Mouse (Mus musculus): ENCODE data around the gene Gfer.

The Gfer gene

DNA sequence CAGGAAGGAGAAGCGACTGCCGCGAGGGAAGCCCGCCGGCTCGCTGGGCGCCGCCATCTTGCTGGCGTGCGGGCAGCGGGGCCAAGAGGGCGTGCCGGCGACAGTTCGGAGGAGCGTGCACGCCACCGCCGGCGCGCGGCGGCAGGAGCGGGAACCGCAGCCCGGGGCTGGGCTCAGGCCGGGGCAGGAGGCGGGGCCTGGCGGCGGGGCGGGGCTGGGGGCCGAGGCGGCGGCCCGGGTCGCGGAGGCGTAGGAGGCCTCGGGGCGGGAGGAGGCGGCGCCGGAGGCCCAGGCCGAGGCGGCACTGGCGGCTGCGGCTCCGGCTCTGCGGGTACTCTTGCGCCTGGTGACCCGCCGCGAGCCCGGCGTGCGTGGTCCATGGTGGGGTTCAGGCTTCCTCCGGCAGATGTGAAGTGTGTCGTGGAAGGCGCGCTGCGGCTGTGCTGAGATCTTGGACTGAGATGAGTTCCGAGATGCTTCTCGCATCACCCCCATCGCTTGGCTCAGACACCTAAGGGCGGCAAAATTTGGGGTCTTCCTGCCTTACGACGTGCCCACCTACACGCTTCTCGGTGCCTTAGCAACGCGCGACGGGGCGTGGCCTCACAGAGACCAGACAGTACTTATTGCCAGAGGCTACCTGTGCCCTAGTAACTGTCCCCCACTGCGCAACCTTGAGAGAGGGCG, at the start of gene Gfer, which contains the start of gene Noxo1:
TSS of gene Gfer (minus strand) at position 146 of the 687 bp plus-strand sequence.
TSS of gene Noxo1 (plus strand) at position 224 of the 687 bp plus-strand sequence.
- DNase-seq (ENCODE audit: low read depth), result peak; percentile 87

DNA sequence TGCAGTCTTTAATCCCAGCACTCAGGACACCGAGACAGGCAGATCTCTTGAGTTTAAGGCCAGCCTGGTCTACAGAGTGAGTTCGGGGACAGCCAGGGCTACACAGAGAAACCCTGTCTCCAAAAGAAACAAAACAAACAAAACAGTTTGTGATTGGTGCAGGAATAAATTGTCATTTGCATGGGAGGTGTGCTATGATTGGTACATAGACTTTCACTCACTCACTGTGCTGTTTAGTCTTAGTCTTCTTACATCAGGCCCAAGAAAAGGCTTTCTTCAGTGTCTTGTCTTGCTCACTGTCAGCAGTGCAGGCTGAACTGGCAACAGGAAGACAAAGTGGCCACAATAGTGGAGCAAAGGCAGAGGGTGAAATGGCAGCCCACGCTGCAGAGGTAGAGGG, 48.4 kb upstream of the Gfer start:
- no peak for DNase-seq (ENCODE audit: low read depth)

DNA sequence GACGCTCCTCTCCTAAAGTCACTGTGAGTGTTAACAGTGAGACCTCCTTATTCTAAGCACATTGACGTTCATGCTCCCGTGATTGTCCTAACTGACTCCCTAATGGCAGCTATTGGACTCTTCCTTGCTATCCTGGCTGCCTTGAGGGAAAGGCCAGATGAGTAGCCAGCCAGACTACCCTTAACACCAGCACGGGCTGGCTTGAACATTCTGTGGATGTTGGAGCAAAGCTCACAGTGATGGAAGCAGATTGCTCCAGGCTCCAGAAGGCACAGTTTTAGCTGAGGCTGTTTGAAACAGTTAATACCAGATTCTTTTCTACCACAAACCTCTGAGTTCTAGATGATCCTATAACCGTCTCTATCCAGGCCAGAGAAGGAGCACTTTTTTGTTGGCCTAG, 47.9 kb upstream of the Gfer start:
- DNase-seq (ENCODE audit: low read depth), result no peak

DNA sequence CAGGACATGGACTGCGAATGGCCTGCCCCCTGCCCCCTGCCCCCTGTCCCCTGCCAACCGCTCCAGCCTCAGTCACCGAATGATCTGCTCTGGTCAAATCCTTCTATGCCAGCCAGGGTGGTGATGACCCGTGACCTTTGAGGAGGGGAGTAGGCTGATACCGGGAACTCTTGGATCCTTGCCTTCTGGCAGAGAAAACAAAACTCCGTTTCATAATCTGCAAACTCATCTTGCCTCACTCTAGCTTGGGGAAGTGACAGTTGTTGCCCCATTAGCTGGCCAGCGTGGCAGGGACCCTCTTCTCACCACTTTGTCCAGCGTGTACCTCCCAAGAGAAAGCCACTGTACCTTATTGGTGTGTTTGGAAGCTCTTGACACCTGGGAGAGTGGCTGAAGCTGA, 46.4 kb upstream of the Gfer start:
- no peak for DNase-seq (ENCODE audit: low read depth)

DNA sequence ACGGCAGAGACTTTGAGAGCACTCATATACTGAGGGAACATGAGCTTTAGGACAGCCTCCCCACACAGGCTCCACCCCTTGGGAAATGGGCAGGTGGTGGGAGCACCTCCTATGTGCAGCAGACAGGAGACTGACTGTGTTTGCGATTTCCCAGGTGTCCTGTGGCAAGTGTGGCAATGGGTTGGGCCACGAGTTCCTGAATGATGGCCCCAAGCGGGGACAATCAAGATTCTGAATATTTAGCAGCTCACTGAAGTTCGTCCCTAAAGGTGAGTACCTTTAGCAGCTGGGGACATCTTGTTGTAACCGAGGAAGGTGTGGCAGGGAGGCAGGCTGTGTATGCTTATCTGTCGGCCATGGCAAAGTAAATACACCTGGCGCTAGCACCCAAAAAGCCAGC, 44.0 kb upstream of the Gfer start:
- no peak for DNase-seq (ENCODE audit: low read depth)

DNA sequence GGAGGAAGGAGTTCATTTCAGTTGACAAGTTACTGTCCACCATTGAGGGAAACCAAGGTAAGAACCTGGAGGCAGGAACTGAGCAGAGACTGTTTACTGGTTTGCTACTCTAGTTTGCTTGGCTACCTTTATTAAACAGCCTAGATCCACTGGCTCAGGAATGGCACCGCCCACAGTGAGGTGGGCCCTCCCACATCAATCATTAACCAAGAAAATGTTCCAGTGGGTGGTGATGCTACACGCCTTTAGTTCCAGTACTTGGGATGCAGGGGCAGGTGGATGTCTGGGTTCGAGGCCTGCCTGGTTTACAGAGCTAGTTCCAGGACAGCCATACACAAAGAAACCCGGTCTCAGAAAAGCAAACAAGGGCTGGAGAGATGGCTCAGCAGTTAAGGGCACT, 42.3 kb upstream of the Gfer start:
- no peak for DNase-seq (ENCODE audit: low read depth)

DNA sequence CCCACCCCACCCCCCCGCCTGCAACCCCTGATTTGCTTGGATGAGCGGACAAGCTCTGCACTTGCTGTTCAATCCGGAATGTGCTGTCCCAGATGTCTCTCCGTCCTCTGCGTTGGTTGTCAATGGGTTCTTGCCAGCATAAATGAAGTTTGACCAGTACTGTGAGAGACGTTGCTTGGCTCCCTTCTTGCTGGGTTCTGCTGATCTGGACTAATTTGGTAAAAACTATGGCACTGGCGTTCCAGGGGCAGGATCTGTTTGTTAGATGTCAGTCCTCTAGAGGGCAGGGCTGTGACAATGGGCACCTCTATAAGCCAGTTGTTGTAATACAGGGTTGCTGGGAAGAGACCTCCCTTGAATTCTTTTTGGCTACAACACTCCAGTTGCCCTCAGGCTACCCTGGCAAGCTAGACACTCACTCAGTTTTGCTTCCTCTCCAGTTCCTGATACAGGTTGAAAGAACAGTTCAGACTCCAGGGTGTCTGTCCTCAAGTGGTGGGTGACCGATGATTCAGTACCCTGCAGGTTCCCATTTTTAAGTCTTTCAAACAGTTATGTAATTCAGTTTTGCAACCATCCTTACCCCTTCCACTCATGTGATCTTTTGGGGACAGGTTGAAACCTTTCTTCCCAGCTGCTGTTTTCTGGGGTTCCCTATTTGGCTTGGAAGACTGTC, 41.3 kb upstream of the Gfer start:
- peak; percentile 37 for DNase-seq (ENCODE audit: low read depth)

DNA sequence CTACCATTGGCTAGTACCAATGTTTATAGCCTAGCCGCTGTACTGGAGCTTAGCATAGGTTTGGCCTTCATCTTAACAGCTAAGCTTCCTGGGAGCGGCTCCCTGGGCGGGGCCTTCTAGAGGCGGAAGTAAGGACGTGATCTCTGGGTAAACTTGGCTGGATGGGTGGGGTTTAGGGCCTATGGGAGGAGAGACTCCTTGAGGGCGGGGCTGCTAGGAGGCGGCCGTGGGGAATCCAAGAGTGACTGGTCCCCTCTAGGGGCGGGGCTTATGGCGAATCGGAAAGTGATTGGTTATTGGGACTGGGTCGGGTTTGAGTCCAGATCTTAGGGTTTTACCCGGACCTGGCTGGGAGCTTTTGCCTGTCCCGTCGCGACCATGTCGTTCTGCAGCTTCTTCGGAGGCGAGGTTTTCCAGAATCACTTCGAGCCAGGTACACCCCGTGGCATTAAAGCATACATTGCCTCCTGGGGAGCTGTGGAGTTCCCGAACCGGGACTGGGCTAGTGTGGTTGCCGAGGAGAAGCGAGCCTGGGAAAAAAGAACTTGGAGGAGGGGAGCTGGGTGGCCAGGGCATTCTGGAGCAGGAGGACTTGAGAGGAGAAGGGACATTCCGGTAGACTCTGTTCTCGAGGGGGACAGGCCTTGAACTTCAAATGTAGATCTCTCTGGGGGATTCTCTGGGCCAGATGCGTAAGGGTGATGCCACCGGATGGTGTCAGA, 40.5 kb upstream of the Gfer start, which contains the start of gene Msrb1:
TSS of gene Msrb1 (plus strand) at position 313 of the 722 bp plus-strand sequence.
- peak; percentile 96 for DNase-seq (ENCODE audit: low read depth)

DNA sequence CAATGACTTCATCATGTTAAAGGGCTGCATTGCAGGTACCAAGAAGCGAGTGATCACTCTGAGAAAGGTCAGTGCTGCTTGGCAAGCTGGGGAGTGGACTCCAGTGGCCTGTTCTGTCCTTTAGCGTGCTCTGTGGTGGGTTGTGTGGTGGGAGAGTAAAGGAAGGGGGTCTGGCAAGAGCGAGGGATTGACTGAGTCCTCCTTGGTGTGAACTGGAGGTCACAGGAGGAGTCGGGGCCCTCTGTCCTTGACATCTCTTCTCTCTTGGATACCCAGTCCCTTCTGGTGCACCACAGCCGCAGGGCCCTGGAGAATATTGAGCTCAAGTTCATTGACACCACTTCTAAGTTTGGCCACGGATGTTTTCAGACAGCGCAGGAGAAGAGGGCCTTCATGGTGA, 39.5 kb upstream of the Gfer start:
- no peak for DNase-seq (ENCODE audit: low read depth)

DNA sequence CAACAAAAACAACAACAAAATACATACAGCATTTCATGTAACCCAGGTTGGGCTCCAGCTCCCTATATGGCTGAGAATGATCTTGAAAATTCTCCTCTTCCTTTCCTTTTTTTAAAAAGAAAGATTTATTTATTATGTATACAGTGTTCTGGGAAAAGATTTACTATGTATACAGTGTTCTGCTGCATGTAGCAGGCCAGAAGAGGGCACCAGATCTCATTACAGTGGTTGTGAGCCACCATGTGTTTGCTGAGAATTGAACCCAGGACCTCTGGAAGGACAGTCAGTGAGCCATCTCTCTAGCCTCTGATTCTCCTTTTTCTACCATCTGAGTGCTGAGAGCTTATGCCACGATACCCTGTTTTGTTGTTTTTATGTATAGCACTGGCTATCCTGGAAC, 38.6 kb upstream of the Gfer start:
- no peak for DNase-seq (ENCODE audit: low read depth)

DNA sequence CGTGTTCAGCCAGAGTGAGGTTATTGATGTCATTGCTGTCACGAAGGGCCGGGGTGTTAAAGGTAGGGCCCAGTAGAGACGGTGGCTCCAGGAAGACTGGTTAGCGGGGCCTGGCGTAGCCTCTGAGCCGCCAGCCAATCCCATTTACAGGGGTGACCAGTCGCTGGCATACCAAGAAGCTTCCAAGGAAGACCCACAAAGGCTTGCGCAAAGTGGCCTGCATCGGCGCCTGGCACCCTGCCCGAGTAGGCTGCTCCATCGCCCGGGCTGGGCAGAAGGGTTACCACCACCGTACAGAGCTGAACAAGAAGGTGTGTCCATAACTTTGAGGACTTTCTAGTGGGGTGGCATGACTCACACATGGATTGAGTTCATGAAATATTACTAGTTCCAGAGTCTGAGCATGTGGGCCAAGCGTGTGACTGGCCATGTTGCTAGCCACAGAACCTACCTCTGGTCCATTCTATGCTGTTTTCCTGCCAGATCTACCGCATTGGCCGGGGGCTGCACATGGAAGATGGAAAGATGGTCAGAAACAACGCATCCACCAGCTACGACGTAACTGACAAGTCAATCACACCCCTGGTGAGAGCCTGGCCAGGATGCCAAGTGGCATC, 37.6 kb upstream of the Gfer start:
- no peak for DNase-seq (ENCODE audit: low read depth)

DNA sequence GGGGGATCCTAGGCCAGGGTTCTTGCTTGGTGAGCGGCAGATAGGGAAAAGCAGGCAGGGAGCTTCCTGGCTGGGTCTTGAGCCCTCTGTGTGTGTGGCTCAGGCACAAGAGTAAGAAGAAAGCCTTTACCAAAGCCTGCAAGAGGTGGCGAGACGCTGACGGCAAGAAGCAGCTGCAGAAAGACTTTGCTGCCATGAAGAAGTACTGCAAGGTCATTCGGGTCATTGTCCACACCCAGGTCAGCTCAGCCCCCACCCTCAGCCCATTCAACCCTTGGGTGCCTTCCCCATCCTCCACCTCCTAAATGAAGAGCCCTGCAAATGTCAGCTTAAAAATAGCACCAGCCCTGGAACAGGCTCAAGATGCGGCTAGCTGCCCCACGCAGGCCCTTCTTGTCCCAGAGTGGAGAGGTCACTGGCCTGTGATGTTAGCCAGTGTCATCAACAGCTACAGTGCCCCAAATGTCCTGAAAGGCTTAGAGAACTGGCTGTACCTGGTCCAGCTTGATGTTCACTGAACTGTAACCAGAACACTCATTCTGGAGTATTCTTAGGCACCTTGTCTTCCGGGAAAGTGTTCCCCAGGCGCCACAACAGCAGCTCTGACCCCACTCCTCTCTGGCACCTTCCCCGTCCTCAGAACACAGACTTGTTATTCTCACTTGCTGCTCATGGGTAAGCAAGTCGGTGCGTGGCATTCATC, 36.4 kb upstream of the Gfer start:
- no peak for DNase-seq (ENCODE audit: low read depth)

DNA sequence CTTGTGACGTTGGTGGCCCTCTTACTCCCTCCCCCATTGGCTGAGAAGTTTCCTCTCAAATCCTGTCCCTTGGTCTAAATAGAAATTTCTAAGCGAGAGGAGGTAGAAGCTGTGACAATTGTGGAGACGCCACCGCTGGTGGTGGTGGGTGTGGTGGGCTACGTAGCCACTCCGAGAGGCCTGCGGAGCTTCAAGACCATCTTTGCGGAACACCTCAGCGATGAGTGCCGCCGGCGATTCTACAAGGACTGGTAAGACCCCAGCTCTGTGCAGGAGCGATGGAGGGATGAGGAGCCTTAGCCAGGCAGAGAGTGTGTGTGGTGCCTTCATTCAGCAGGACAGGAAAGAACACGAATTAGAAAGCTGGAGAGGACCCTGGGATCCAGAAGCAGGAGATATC, 34.8 kb upstream of the Gfer start:
- no peak for DNase-seq (ENCODE audit: low read depth)

DNA sequence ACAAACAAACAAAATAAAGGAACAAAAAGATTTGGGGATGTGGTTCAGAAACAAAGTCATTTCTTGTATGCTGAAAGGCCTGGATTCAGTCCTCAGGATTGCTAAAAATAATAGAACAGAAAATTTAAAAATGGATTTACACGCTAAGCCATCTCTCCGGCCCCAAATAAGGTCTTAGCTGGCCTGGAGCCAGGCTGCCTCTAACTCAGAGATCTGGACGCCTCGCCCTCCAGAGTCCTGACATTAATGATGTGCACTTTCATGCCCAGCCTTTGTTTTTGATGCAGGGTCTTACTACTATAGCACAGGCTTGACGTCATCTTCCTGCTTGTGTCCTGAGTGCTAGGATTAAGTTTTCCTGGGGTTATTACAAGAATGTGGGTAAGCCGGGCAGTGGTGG, 33.1 kb upstream of the Gfer start:
- no peak for DNase-seq (ENCODE audit: low read depth)

DNA sequence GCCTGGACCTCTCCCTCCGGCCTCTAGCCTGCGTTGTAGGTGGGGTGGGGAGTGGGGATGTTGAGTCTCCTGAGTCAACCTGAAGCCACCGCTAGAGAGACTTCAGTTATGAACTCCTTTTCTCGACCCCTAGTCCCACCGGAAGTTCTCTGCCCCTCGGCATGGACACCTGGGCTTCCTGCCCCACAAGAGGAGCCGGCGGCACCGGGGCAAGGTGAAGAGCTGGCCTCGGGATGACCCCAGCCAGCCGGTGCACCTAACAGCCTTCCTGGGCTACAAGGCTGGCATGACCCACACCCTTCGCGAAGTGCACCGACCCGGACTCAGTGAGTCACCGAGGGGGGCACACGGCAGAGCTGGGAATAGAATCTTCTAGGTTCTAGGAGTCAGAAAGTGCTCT, 32.2 kb upstream of the Gfer start:
- no peak for DNase-seq (ENCODE audit: low read depth)

DNA sequence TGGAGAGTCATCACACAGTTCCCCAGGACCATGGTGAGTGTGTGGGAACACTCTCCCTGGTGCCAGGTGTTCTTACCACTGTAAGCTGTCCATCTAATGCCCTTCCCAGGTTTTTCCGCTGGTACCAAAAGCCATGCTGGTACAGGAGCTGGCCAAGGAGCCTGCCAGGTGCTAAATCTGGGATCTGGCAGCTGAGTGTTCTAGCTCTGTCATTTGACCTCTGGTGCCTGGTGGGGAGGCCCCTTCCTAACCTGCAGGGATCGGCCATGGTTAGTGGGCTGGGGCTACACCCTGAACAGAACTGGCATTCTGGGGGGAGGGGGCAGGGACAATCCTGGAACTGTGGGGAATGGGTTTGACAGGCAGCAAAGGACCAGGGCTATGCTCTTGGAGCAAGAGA, 31.7 kb upstream of the Gfer start, which contains the start of gene Rpl3l:
TSS of gene Rpl3l (plus strand) at position 203 of the 400 bp plus-strand sequence.
- DNase-seq (ENCODE audit: low read depth), result no peak

DNA sequence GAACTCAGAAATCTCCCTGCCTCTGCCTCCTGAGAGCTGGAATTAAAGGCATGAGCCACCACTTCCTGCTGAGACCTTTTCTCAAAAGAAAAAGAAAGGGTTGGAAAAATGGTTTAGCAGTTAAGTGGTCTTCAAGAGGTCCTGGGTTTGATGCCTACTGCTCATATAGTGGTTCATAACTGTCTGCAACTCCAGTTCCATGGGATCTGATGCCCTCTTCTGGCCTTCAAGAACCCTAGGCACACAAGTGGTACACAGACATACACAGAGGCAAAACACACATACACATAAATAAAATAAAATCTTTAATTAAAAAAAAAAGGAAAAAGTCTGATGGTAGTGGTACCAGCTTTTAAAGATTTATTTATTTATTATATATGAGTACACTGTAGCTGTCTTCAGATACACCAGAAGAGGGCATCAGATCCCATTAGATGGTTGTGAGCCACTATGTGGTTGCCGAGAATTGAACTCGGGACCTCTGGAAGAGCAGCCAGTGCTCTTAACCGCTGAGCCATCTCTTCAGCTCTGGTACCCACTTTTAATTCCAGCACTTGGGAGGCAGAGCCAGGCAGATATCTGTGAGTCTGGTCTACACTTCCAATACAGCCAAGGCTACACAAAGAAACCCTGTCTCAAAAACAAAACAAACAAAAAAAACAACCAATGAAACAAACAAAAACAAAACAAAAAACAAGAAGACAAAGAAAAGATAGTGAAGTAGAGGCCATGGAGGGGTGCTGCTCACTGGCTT, 29.9 kb upstream of the Gfer start:
- no peak for DNase-seq (ENCODE audit: low read depth)

DNA sequence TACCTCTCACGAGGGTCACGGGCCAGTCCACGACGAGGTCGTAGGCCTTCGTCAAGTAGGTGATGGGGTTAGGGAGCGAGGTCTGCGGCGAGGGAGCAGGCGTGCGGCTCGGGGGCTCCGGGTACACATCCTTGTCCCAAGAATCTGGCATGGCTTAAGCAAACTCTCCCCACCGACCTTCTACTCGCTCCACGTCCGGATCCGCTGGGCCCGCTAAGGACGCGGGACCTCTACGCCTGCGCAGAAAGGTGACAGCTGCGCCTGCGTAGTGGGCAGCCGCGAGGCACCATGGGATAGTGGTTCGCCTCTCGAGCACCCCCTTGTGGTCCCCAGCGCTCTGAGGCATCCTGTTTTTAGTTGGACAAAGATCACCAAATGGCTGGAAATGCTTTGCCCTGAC, 28.2 kb upstream of the Gfer start, which contains the start of gene Ndufb10:
TSS of gene Ndufb10 (minus strand) at position 295 of the 400 bp plus-strand sequence.
- DNase-seq (ENCODE audit: low read depth), result peak; percentile 98

DNA sequence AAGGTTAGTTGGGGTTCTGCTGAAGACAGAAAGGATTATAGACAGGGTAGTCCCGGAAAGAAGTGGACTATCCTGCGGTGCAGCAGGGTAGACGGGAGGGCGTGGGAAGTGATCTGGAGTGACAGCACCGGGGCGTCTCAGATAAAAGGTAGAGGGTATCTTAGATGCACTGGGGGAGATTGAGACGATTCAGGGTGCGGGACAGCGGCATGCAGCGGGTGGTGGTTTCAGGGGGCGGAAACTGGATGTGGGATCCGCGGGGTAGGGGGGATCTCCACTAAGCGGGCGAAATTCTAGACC, 27.9 kb upstream of the Gfer start:
- DNase-seq (ENCODE audit: low read depth), result no peak

DNA sequence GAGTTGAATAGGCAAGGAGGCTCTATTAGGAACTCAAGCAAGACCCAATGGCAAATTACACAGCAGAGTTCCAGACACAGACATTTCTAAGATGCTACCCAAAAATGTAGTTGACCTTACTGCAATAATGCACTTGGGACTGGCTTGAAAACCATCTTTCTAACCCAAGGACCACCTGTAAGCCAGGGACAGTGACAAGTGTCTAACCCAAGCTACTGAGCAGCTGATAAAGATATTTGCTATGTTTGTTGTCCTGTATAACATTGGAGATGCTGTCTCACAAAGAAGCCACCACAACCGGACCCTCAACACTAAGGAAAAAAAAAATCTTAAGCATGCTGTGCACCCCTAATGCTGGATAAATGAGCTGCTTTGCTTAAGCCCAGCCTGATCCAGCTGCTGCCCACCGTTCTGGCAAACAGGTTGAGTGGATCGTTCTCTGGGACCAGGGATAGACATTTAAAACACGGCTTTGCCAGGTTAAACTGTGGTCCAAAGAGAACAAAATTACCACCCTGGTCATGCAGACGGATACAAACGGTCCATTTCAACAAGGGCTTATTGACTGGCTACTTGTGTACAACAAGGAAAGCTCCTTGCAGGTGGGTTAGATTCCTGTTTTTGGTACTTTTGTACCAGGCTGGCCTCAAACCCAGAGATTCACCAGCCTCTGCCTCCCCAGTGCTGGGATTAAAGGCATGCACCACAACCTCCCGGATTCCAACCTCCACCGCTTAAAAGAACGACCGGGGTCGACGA, 27.3 kb upstream of the Gfer start:
- peak; percentile 33 for DNase-seq (ENCODE audit: low read depth)

Measured in naive thymus-derived CD4-positive, alpha-beta T cell, adult 2 months (primary cell).